Mouse (Mus musculus) CH12.LX (cell line): ENCODE measurements around the gene Aven.

Source experiments
- CHD2 ChIP-seq: IDR thresholded peaks from 2 replicates; pipeline ENCODE4 v1.6.1; 2011; ENCODE audit warnings: low read length, improper control_type of control experiment
- CTCF ChIP-seq, 2 experiments: IDR thresholded peaks in 1 of 2; conservative IDR thresholded peaks in 1 of 2; 2 replicates each; pipeline ENCODE4 v1.5.1; 2011 to 2012; ENCODE audit warnings: low read depth in 2 of 2, low read length in 2 of 2, improper control_type of control experiment in 1 of 2, inconsistent platforms in 1 of 2, mild to moderate bottlenecking in 1 of 2, moderate library complexity in 1 of 2
- JUN ChIP-seq: IDR thresholded peaks from 2 replicates; pipeline ENCODE4 v1.6.1; 2011; ENCODE audit warnings: low read depth, mild to moderate bottlenecking, low read length, improper control_type of control experiment, moderate library complexity; ENCODE audit not compliant: insufficient read depth
- JUND ChIP-seq: conservative IDR thresholded peaks from 2 replicates; pipeline ENCODE4 v1.6.1; 2011; ENCODE audit warnings: low read depth, low read length, improper control_type of control experiment
- MAX ChIP-seq: IDR thresholded peaks from 2 replicates; pipeline ENCODE4 v1.6.1; 2011; ENCODE audit warnings: low read length, improper control_type of control experiment
- MXI1 ChIP-seq: IDR thresholded peaks from 2 replicates; pipeline ENCODE4 v1.6.1; 2011; ENCODE audit warnings: mild to moderate bottlenecking, low read depth, low read length, improper control_type of control experiment
- POLR2A ChIP-seq: IDR thresholded peaks from 2 replicates; pipeline ENCODE4 v1.6.1; 2011; ENCODE audit warnings: low read depth, mild to moderate bottlenecking, improper control_type of control experiment, low read length
- POLR2AphosphoS2 ChIP-seq: IDR thresholded peaks from 2 replicates; pipeline ENCODE4 v1.6.1; 2011; ENCODE audit warnings: low read depth, low read length, improper control_type of control experiment
- TCF12 ChIP-seq: IDR thresholded peaks from 2 replicates; pipeline ENCODE4 v1.6.1; 2014; ENCODE audit warnings: low read depth, mild to moderate bottlenecking, inconsistent platforms, low read length, improper control_type of control experiment
- USF1 ChIP-seq: IDR thresholded peaks from 2 replicates; pipeline ENCODE4 v1.6.1; 2014; ENCODE audit warnings: low read depth, mild to moderate bottlenecking, inconsistent platforms, low read length, improper control_type of control experiment
- USF2 ChIP-seq: conservative IDR thresholded peaks from 2 replicates; pipeline ENCODE4 v1.6.1; 2011; ENCODE audit warnings: low read depth, low read length, improper control_type of control experiment
- ZKSCAN1 ChIP-seq: IDR thresholded peaks from 2 replicates; pipeline ENCODE4 v1.6.1; 2012; ENCODE audit warnings: low read depth, inconsistent platforms, low read length, improper control_type of control experiment, borderline replicate concordance
- ZNF384 ChIP-seq: IDR thresholded peaks from 2 replicates; pipeline ENCODE4 v1.6.1; 2012; ENCODE audit warnings: low read depth, low read length, improper control_type of control experiment, inconsistent platforms

DNA sequence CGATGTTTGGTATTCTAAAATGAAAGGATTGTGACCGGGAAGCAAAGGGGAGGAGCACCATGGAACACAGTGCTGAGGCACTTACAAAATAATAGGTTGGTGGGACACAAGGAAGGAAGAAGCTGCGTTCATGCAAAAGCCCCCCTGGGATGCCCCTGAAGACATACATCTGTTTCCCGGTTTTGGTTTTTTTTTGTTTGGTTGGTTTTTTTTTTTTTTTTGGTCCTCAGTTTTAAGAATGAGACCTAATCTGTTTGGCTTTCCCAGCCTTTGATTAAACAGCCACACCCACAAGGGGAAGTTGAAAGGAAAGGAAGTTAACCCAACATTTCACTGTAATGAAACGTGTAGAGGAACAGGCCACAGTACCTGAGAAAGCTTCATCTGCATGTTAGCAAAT is 163.4 kb downstream of the Aven start:
- no peak for TF ChIP-seq CTCF (conservative IDR thresholded peaks at IDR 0.05 in 1 of 2, IDR thresholded peaks at IDR 0.05 in 1 of 2; ENCODE audit: low read depth in 2 of 2, low read length in 2 of 2)
- TF ChIP-seq MAX: no peak
- no peak for TF ChIP-seq USF2
- no peak for TF ChIP-seq JUND
- 0 out of 2 replicates have a peak, but pooled peaks have one; percentile 20 for TF ChIP-seq ZNF384
- TF ChIP-seq POLR2A: no peak
- TF ChIP-seq USF1: no peak
- TF ChIP-seq POLR2AphosphoS2: no peak
- TF ChIP-seq TCF12: no peak
- TF ChIP-seq ZKSCAN1: no peak
- TF ChIP-seq CHD2: no peak
- TF ChIP-seq MXI1: no peak
- TF ChIP-seq JUN: no peak
